Comparison of ENCODE assay signal across 12 mouse cellular contexts in the genomic region with DNA sequence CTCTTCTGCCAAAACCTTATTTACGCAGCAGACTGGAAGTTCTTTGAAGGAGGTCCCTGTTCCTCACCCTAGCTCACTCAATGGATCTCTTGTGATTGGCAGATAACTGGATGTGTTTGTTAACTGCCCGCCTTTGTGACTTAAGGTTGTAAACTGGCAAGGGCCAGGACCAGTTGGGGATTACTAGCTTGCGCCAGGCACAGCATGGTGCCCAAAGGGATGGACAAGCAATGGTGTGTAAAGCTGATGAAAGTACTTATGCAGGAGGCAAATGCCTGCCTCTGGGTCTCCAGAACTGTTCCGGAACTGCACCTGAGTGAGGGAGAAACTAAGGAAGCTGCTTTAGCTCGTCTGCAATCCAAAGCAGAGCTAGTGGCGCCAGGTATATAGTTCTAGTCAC. TPM values are rescaled to one million over a fixed set of nuclear protein-coding genes. Genes with fewer than 3 reads are reported as not detected.
DNase-seq lines count a peak whose midpoint lies in the region; ATAC-seq and TF ChIP-seq lines count a peak whose summit lies in the region.
"Had no signal": no experiment of that assay in that cellular context is flagged by ENCODE, and none has a peak within 500 bp of the region (broad histone marks: within the 10 kb centered on the region; RNA-seq: fewer than 3 reads in every experiment).

No protein-coding gene starts in this region.

- TF ChIP-seq CTCF in intestine, postnatal 0 days (IDR thresholded peaks at IDR 0.05; ENCODE audit: low read depth) = no peak
- TF ChIP-seq CTCF in E14TG2a.4 (conservative IDR thresholded peaks at IDR 0.05; ENCODE audit: low read length) = no peak

- no peak overlapping the region for H3K9ac ChIP-seq in intestine, embryonic 14.5 days (ENCODE audit: low read length)
- H3K9ac ChIP-seq in intestine, postnatal 0 days (ENCODE audit: low read depth, low read length) = no peak overlapping the region
- peak overlapping the region; percentile 82 for H3K9ac ChIP-seq in liver, embryonic 13.5 days

- no peaks in the 10 kb centered on the region for H3K4me1 ChIP-seq in intestine, embryonic 14.5 days (replicated peaks; ENCODE audit: control insufficient read depth, insufficient read depth, low read length)
- H3K4me1 ChIP-seq in intestine, postnatal 0 days (replicated peaks; ENCODE audit: control insufficient read depth, insufficient read depth, low read length) = no peaks in the 10 kb centered on the region
- H3K4me1 ChIP-seq in E14TG2a.4 (replicated peaks; ENCODE audit: low read depth, low read length) = peaks cover 21% of the 10 kb centered on the region
- H3K4me1 ChIP-seq in liver, embryonic 13.5 days (replicated peaks) = peaks cover 48% of the 10 kb centered on the region
- H3K4me1 ChIP-seq: embryonic facial prominence, embryonic 12.5 days; lung, embryonic 15.5 days had no signal

- H3K4me3 ChIP-seq in intestine, embryonic 14.5 days (ENCODE audit: low read depth, low read length) = no peak overlapping the region
- no peak overlapping the region for H3K4me3 ChIP-seq in intestine, postnatal 0 days (ENCODE audit: low read depth, low read length)
- H3K4me3 ChIP-seq in E14TG2a.4 (replicated peaks; ENCODE audit: low read length) = peak overlapping the region; percentile 77; the same call in 1 of the 2 replicates
- H3K4me3 ChIP-seq in liver, embryonic 13.5 days (replicated peaks) = peak overlapping the region; percentile 63

- no peak overlapping the region for H3K27ac ChIP-seq in intestine, embryonic 14.5 days (ENCODE audit: low read depth)
- no peak overlapping the region for H3K27ac ChIP-seq in intestine, postnatal 0 days (ENCODE audit: low read depth, low read length)
- peak overlapping the region; percentile 95 for H3K27ac ChIP-seq in liver, embryonic 13.5 days

- no peak for ATAC-seq in intestine, embryonic 14.5 days (replicated peaks; ENCODE audit: low FRiP score, low TSS enrichment, low read depth)
- no peak for ATAC-seq in intestine, postnatal 0 days
- ATAC-seq in liver, embryonic 13.5 days (ENCODE audit: low read depth) = no peak

- peak; percentile 51 for DNase-seq in intestine, embryonic 14.5 days (ENCODE audit: low spot score)
- peak; percentile 10 for DNase-seq in ES-CJ7 (ENCODE audit: low read depth, low spot score)
- no peak for DNase-seq in liver, embryonic 13.5 days
- DNase-seq in adrenal gland, postnatal 36 days = no peak
- DNase-seq in frontal cortex, adult 2 months (ENCODE audit: extremely low spot score in 1 of 2, low spot score in 1 of 2) = no peak
- DNase-seq: forebrain, postnatal 0 days; kidney, adult 2 months; right cerebral cortex, postnatal 14 days had no signal

- H3K9me3 ChIP-seq in intestine, embryonic 14.5 days (ENCODE audit: control insufficient read depth, low read length) = no peaks in the 10 kb centered on the region
- H3K9me3 ChIP-seq in intestine, postnatal 0 days (ENCODE audit: control insufficient read depth) = no peaks in the 10 kb centered on the region
- no peaks in the 10 kb centered on the region for H3K9me3 ChIP-seq in E14TG2a.4 (ENCODE audit: low read length)
- H3K9me3 ChIP-seq in liver, embryonic 13.5 days (replicated peaks) = no peaks in the 10 kb centered on the region
- H3K9me3 ChIP-seq: embryonic facial prominence, embryonic 12.5 days; lung, embryonic 15.5 days had no signal

- H3K27me3 ChIP-seq in intestine, embryonic 14.5 days (replicated peaks; ENCODE audit: control insufficient read depth, insufficient read depth, low read length) = no peaks in the 10 kb centered on the region; the same call in 1 of the 2 replicates
- H3K27me3 ChIP-seq in intestine, postnatal 0 days (replicated peaks; ENCODE audit: control insufficient read depth, insufficient read depth, low read length) = no peaks in the 10 kb centered on the region
- peaks cover 21% of the 10 kb centered on the region; the same call in 1 of the 2 replicates for H3K27me3 ChIP-seq in E14TG2a.4 (ENCODE audit: insufficient read depth, low read length)
- H3K27me3 ChIP-seq in liver, embryonic 13.5 days = 0 out of 2 replicates have a peak, but pooled peaks cover 4% of the 10 kb centered on the region
- H3K27me3 ChIP-seq: lung, embryonic 15.5 days had no signal

- WGBS in intestine, embryonic 14.5 days = 48% methylated on average over 6 of the region's 6 CpGs
- 73% methylated on average over 6 of the region's 6 CpGs for WGBS in intestine, postnatal 0 days
- WGBS in liver, embryonic 13.5 days (ENCODE audit: insufficient replicate concordance) = 50% methylated on average over 6 of the region's 6 CpGs

- peaks cover 5% of the 10 kb centered on the region; the same call in 1 of the 2 replicates for H3K36me3 ChIP-seq in intestine, embryonic 14.5 days (ENCODE audit: control insufficient read depth, insufficient read depth, low read length)
- H3K36me3 ChIP-seq in intestine, postnatal 0 days (ENCODE audit: control insufficient read depth, insufficient read depth) = no peaks in the 10 kb centered on the region
- H3K36me3 ChIP-seq in E14TG2a.4 (ENCODE audit: insufficient read depth, low read length) = peaks cover 15% of the 10 kb centered on the region
- H3K36me3 ChIP-seq in liver, embryonic 13.5 days = peaks cover 6% of the 10 kb centered on the region; the same call in 1 of the 2 replicates
- H3K36me3 ChIP-seq: embryonic facial prominence, embryonic 12.5 days; lung, embryonic 15.5 days had no signal

- H3K4me2 ChIP-seq in intestine, embryonic 14.5 days (ENCODE audit: low read length) = no peak overlapping the region
- no peak overlapping the region for H3K4me2 ChIP-seq in intestine, postnatal 0 days (replicated peaks; ENCODE audit: low read depth)
- peak overlapping the region; percentile 79 for H3K4me2 ChIP-seq in liver, embryonic 13.5 days

RNA-seq across cellular contexts. Expression of a gene that starts 29.8 kb away (rescaled TPM):
- polyA plus RNA-seq in intestine, embryonic 14.5 days (2014; fragmentation: Nextera tagmentation; extraction: Ambion mirVana) = 17.0 and 19.6 TPM in 2 replicates
- 8.4 and 9.5 TPM in 2 replicates for polyA plus RNA-seq in intestine, postnatal 0 days (2015; fragmentation: Nextera tagmentation; extraction: Ambion mirVana)
- polyA plus RNA-seq in liver, embryonic 13.5 days (2015; fragmentation: Nextera tagmentation; extraction: Ambion mirVana) = 16.6 and 21.6 TPM in 2 replicates
- total RNA-seq in adrenal gland, postnatal 36 days (2021) = 10 to 100 TPM; 15.4 to 17.3 TPM
- polyA plus RNA-seq in frontal cortex, adult 2 months (2012; rRNA removed) = 13.9 and 15.2 TPM in 2 replicates

RNA-seq across cellular contexts. Expression of a gene that starts 54.7 kb away (rescaled TPM):
- polyA plus RNA-seq in intestine, embryonic 14.5 days (2014; fragmentation: Nextera tagmentation; extraction: Ambion mirVana) = 7.6 and 7.7 TPM in 2 replicates
- 1.6 and 1.9 TPM in 2 replicates for polyA plus RNA-seq in intestine, postnatal 0 days (2015; fragmentation: Nextera tagmentation; extraction: Ambion mirVana)
- polyA plus RNA-seq in liver, embryonic 13.5 days (2015; fragmentation: Nextera tagmentation; extraction: Ambion mirVana) = 2.8 TPM in 2 replicates
- total RNA-seq in adrenal gland, postnatal 36 days (2021) = 10 to 100 TPM in 1 of 2 experiments, 1 to 10 TPM in 1; 9.8 to 11.2 TPM
- polyA plus RNA-seq in frontal cortex, adult 2 months (2012; rRNA removed) = 8.0 and 9.2 TPM in 2 replicates

Comparison
In these comparisons a context has a peak if more than half of its experiments do, and no peak if none do; other contexts are left out.
1. DNase-seq: peak in intestine, embryonic 14.5 days (single experiment) and ES-CJ7 (single experiment); none in liver, embryonic 13.5 days (single experiment), adrenal gland, postnatal 36 days (0 of 2) and frontal cortex, adult 2 months (0 of 2).
2. H3K4me3 ChIP-seq: peak in E14TG2a.4 (single experiment) and liver, embryonic 13.5 days (single experiment); none in intestine, embryonic 14.5 days (single experiment) and intestine, postnatal 0 days (single experiment).